Mouse (Mus musculus): ENCODE results near the gene Rdx.

DNA sequence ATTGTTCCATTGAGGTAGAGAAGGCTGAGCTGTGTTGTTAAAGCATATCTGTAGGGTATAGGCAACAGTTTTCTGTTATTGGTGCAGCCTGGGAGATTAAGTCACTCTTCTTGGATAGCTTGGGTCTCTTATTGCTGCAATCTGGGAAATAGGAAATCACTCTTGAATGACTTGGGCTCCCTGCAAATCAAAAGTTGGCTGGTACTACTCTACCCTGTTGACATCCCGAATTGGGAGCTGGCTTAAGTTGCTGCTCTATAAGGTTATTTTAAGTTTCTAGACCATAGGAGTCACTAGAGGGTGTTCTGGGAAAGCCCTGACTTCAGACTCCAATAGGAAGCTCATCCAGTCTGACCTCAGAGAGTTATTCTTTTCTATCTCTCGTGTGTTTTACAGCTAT is 3.4 kb downstream of the Rdx start:
- TF ChIP-seq POLR2A (IDR thresholded peaks at IDR 0.05; ENCODE audit: borderline replicate concordance, low read depth, low read length) (no peak), CTCF (IDR thresholded peaks at IDR 0.05; ENCODE audit: low read depth, low read length) (no peak)

Data from bone marrow macrophage, adult 2 months (primary cell).